Mouse (Mus musculus) hindbrain, embryonic 11.5 days (tissue): ENCODE measurements around the gene Slc17a7. TPM values are rescaled to one million over a fixed set of nuclear protein-coding genes. Genes with fewer than 3 reads are reported as not detected.

ENCODE experiments used
- ATAC-seq: fragments of 200-750 bp; cut with Nextera tagmentation; 2 replicates; pipeline ENCODE4 v1.8.0; 2017; ENCODE audit warnings: mild to moderate bottlenecking, moderate TSS enrichment, moderate library complexity; ENCODE audit not compliant: low FRiP score
- DNase-seq: peaks from one replicate; pipeline ENCODE4 v3.0.0-alpha.2; 2015; ENCODE audit warnings: low spot score
- H3K27ac ChIP-seq: fragments of 300-500 bp; sonication (generic); 2 replicates; pipeline ENCODE4 v1.5.1; 2014; ENCODE audit warnings: mild to moderate bottlenecking, low read depth, low read length
- H3K27me3 ChIP-seq: fragments of 300-500 bp; sonication (generic); 2 replicates; pipeline ENCODE4 v1.6.1; 2014; ENCODE audit warnings: mild to moderate bottlenecking, low read length, moderate library complexity, mixed read lengths; ENCODE audit not compliant: control insufficient read depth, insufficient read depth
- H3K36me3 ChIP-seq: fragments of 300-500 bp; sonication (generic); 2 replicates; pipeline ENCODE4 v1.6.1; 2014; ENCODE audit warnings: mild to moderate bottlenecking, low read length, moderate library complexity, mixed read lengths; ENCODE audit not compliant: control insufficient read depth, insufficient read depth
- H3K4me1 ChIP-seq: fragments of 300-500 bp; sonication (generic); replicated peaks from 2 replicates; pipeline ENCODE4 v1.6.1; 2014; ENCODE audit warnings: low read length, mixed read lengths; ENCODE audit not compliant: control insufficient read depth, insufficient read depth
- H3K4me2 ChIP-seq: fragments of 300-500 bp; sonication (generic); replicated peaks from 2 replicates; pipeline ENCODE4 v1.6.1; 2014; ENCODE audit warnings: mild to moderate bottlenecking, low read depth, low read length
- H3K4me3 ChIP-seq: fragments of 300-500 bp; sonication (generic); 2 replicates; pipeline ENCODE4 v1.5.1; 2014; ENCODE audit warnings: low read depth, low read length
- H3K9ac ChIP-seq: fragments of 300-500 bp; sonication (generic); 2 replicates; pipeline ENCODE4 v1.6.1; 2014; ENCODE audit warnings: low read depth, low read length
- H3K9me3 ChIP-seq: fragments of 300-500 bp; sonication (generic); 2 replicates; pipeline ENCODE4 v1.6.1; 2016; ENCODE audit warnings: low read length; ENCODE audit not compliant: control insufficient read depth
- WGBS: fragments of 180-500 bp; shearing (Covaris S2); extraction: QIAGEN DNeasy Blood & Tissue Kit; methylation state at CpG from one replicate; pipeline ENCODE4 v1.1.7; 2014; 5-methylcytosine and 5-hydroxymethylcytosine counted together
- polyA plus RNA-seq: library from polyadenylated mRNA; unstranded; fragments of >200 nt; fragmentation: Nextera tagmentation; extraction: Ambion mirVana; gene quantifications from 2 replicates; pipeline ENCODE4 v1.2.1, GENCODE M21; 2014

The Slc17a7 gene
- polyA plus RNA-seq, 1 experiment from 2014 or later = 0.51 TPM

DNA sequence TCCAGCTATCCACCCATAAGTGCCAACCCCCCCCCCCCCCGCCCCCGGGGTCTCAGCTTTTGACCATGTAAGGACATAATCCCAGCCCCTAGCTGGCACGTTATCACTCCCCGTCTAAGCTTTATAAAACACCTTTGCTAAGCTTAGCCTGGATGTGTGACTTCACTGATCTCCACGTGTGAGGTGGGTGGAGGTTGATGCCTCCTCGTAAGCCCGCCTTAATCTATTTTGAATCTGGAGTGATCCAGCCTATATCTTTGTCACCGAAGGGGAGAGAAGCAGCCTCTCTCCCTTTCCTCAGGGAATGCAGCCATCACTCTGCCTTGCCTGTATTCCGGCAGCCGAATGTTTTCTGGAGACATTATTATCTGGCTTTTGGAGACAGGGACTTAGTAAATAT lies 38.9 kb downstream of the Slc17a7 start:
- no peaks in the 10 kb centered on the region for H3K36me3 ChIP-seq
- WGBS = 63% methylated on average over 10 of the region's 10 CpGs
- no peak for DNase-seq
- H3K27me3 ChIP-seq = peaks cover 4% of the 10 kb centered on the region
- H3K27ac ChIP-seq = no peak overlapping the region
- no peak overlapping the region for H3K4me2 ChIP-seq
- no peaks in the 10 kb centered on the region for H3K4me1 ChIP-seq
- no peak overlapping the region for H3K9ac ChIP-seq
- no peak overlapping the region for H3K4me3 ChIP-seq
- H3K9me3 ChIP-seq = no peaks in the 10 kb centered on the region
- no peak for ATAC-seq

DNA sequence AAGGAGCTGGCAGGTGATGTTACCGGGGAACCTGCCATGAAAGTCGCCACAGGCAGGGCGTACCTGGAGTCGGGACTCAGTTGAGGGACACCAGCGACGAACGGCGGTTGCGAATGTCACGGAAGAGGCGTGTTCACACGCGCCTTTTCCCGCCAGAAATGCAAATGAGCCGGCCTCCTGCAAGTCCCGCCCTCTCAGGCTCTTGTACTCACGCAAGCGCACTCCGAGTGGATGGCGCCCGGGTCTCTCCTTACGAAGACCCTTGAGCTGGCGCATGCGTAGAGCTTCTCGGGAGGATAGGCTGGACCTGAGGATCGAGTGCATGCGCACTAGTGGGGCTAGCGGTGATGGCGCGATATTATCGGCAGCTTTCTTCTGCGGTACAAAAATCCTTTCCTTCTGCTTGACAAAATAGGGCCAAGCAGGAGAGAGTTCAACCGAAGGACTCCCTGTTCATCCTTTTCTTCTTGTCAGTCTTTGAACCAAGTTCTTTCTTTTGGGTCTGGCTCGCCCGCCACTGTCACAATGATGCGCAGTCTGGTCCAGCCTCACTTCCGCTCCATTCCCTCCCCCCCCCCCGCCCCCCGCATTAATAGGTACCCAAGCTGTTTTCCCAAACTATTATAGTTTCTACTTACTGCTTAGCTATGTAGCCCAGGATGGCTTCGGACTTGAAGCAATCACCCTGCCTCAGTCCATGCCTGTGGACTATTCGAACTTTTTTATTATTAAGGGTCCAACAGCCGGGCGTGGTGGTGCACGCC lies 40.8 kb downstream of the Slc17a7 start, which contains the start of gene Ccdc155:
Gene Ccdc155, minus strand, starts transcription at position 513 of the 764 bp plus-strand sequence.
- ATAC-seq (peak; percentile 96), DNase-seq (peak; percentile 99)
- H3K9ac ChIP-seq = peak within 1 kb of the TSS; percentile 34; the same call in 1 of the 2 replicates
- H3K27ac ChIP-seq = no peak within 1 kb of the TSS
- 9% methylated on average over 44 of the region's 44 CpGs for WGBS
- H3K4me3 ChIP-seq = peak within 1 kb of the TSS; percentile 34
- peaks cover 8% of the 10 kb centered on the region for H3K27me3 ChIP-seq
- no peaks in the 10 kb centered on the region for H3K9me3 ChIP-seq
- H3K4me1 ChIP-seq = no peaks in the 10 kb centered on the region
- peak within 1 kb of the TSS; percentile 21 for H3K4me2 ChIP-seq
- no peaks in the 10 kb centered on the region for H3K36me3 ChIP-seq

- no peaks in the 10 kb centered on the region for H3K36me3 ChIP-seq
- no peaks in the 10 kb centered on the region for H3K9me3 ChIP-seq
- no peak overlapping the region for H3K27ac ChIP-seq
- H3K4me1 ChIP-seq = no peaks in the 10 kb centered on the region
- no peak overlapping the region for H3K4me2 ChIP-seq
- H3K9ac ChIP-seq = no peak overlapping the region
- no peak overlapping the region for H3K4me3 ChIP-seq
- peaks cover 21% of the 10 kb centered on the region for H3K27me3 ChIP-seq
- WGBS = 76% methylated on average over 6 of the region's 6 CpGs
- ATAC-seq (no peak), DNase-seq (no peak)
These were observed 44.5 kb downstream of the Slc17a7 start for GRCm38 (mm10) chr7:45208260-45208659.

- Histone ChIP-seq H3K9ac (no peak overlapping the region), H3K36me3 (no peaks in the 10 kb centered on the region), H3K4me2 (no peak overlapping the region), H3K27me3 (peaks cover 19% of the 10 kb centered on the region), H3K27ac (no peak overlapping the region), H3K9me3 (no peaks in the 10 kb centered on the region), H3K4me3 (no peak overlapping the region), H3K4me1 (no peaks in the 10 kb centered on the region; the same call in 1 of the 2 replicates)
- DNase-seq (no peak), ATAC-seq (no peak)
- 76% methylated on average over 10 of the region's 10 CpGs for WGBS
These were observed 47.3 kb downstream of the Slc17a7 start for GRCm38 (mm10) chr7:45211070-45211469.

DNA sequence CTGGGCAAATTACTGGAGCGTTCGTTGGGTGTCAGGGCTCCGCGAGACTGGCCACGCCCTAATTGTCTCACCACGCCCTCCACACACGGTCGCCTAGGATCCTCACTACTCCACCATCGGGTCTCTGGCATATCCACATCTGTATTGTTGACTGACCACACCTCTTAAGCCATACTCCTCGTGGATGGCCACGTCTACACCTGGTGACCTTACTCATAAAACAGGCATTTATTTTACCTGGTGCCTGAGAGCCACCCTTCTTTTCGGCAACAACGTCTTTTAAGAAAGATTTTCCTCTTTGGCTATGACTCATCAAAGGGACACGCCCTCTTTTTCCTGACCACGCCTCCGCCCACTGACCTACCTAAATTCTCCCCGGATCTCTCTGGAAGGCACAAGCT lies 48.1 kb downstream of the Slc17a7 start, which contains the start of gene Dkkl1:
Gene Dkkl1, minus strand, starts transcription at position 297 of the 401 bp plus-strand sequence.
- H3K4me1 ChIP-seq = peaks cover 1% of the 10 kb centered on the region
- peak within 1 kb of the TSS; percentile 14 for H3K4me2 ChIP-seq
- no peaks in the 10 kb centered on the region for H3K9me3 ChIP-seq
- no peak within 1 kb of the TSS for H3K9ac ChIP-seq
- 3% methylated on average over 17 of the region's 17 CpGs for WGBS
- peaks cover 19% of the 10 kb centered on the region for H3K27me3 ChIP-seq
- no peak within 1 kb of the TSS for H3K4me3 ChIP-seq
- no peak within 1 kb of the TSS for H3K27ac ChIP-seq
- no peaks in the 10 kb centered on the region for H3K36me3 ChIP-seq
- no peak for ATAC-seq
- peak; percentile 23 for DNase-seq

- 69% methylated on average over 7 of the region's 7 CpGs for WGBS
- H3K27ac ChIP-seq = no peak overlapping the region
These were observed 48.6 kb downstream of the Slc17a7 start for GRCm38 (mm10) chr7:45212356-45212755.

GRCm38 (mm10) chr7:45213708-45214107 lies 50.0 kb downstream of the Slc17a7 start:
- Histone ChIP-seq H3K9me3 (no peaks in the 10 kb centered on the region), H3K9ac (no peak overlapping the region), H3K4me1 (peaks cover 7% of the 10 kb centered on the region), H3K36me3 (no peaks in the 10 kb centered on the region; the same call in 1 of the 2 replicates), H3K4me3 (no peak overlapping the region), H3K27me3 (peaks cover 19% of the 10 kb centered on the region), H3K4me2 (no peak overlapping the region), H3K27ac (no peak overlapping the region)
- WGBS = 68% methylated on average over 5 of the region's 5 CpGs
- DNase-seq (peak; percentile 2), ATAC-seq (no peak)

More at GRCm38 (mm10) chr7:45212356-45212755, 48.6 kb downstream of the Slc17a7 start:
- H3K4me1 ChIP-seq = peaks cover 6% of the 10 kb centered on the region
- DNase-seq (no peak), ATAC-seq (no peak)
- H3K9me3 ChIP-seq = no peaks in the 10 kb centered on the region
- H3K9ac ChIP-seq = no peak overlapping the region
- H3K4me3 ChIP-seq = no peak overlapping the region
- H3K36me3 ChIP-seq = no peaks in the 10 kb centered on the region
- H3K27me3 ChIP-seq = peaks cover 19% of the 10 kb centered on the region
- no peak overlapping the region for H3K4me2 ChIP-seq

- Histone ChIP-seq H3K4me3 (peak within 1 kb of the TSS; percentile 63), H3K4me1 (peaks cover 9% of the 10 kb centered on the region), H3K9ac (peak within 1 kb of the TSS; percentile 90), H3K4me2 (peak within 1 kb of the TSS; percentile 92), H3K27me3 (peaks cover 10% of the 10 kb centered on the region), H3K27ac (peak within 1 kb of the TSS; percentile 78), H3K9me3 (no peaks in the 10 kb centered on the region), H3K36me3 (peaks cover 8% of the 10 kb centered on the region; the same call in 1 of the 2 replicates)
- ATAC-seq = peak; percentile 73
- WGBS = under 1% methylated on average over 54 of the region's 55 CpGs
- DNase-seq = peak; percentile 79
These were observed 52.1 kb downstream of the Slc17a7 start, which contains the start of gene Tead2 for GRCm38 (mm10) chr7:45215673-45216441. Gene Tead2 (plus strand): TSS chr7:45215753.
